Mouse (Mus musculus) intestine, postnatal 0 days (tissue): ENCODE measurements around the gene Racgap1. TPM values are rescaled to one million over a fixed set of nuclear protein-coding genes. Genes with fewer than 3 reads are reported as not detected.

Experiments
- ATAC-seq: fragments of 200-750 bp; cut with Nextera tagmentation; 2 replicates; pipeline ENCODE4 v1.8.0; 2017; ENCODE audit warnings: mild to moderate bottlenecking, moderate TSS enrichment, moderate library complexity
- H3K27ac ChIP-seq: fragments of 300-500 bp; sonication (generic); 2 replicates; pipeline ENCODE4 v1.5.1; 2014; ENCODE audit warnings: mild to moderate bottlenecking, low read depth, low read length, moderate library complexity
- H3K27me3 ChIP-seq: fragments of 300-500 bp; sonication (generic); replicated peaks from 2 replicates; pipeline ENCODE4 v1.6.1; 2014; ENCODE audit warnings: low read length, mixed read lengths; ENCODE audit not compliant: control insufficient read depth, insufficient read depth
- H3K36me3 ChIP-seq: fragments of 300-500 bp; sonication (generic); 2 replicates; pipeline ENCODE4 v1.6.1; 2014; ENCODE audit warnings: mild to moderate bottlenecking, moderate library complexity; ENCODE audit not compliant: control insufficient read depth, insufficient read depth
- H3K4me1 ChIP-seq: fragments of 300-500 bp; sonication (generic); replicated peaks from 2 replicates; pipeline ENCODE4 v1.6.1; 2014; ENCODE audit warnings: antibody characterized with exemption, low read length, mixed read lengths; ENCODE audit not compliant: control insufficient read depth, insufficient read depth
- H3K4me2 ChIP-seq: fragments of 300-500 bp; sonication (generic); replicated peaks from 2 replicates; pipeline ENCODE4 v1.6.1; 2014; ENCODE audit warnings: low read depth, mild to moderate bottlenecking, moderate library complexity
- H3K4me3 ChIP-seq: fragments of 300-500 bp; sonication (generic); 2 replicates; pipeline ENCODE4 v1.5.1; 2014; ENCODE audit warnings: low read depth, low read length
- H3K9ac ChIP-seq: fragments of 300-500 bp; sonication (generic); 2 replicates; pipeline ENCODE4 v1.6.1; 2014; ENCODE audit warnings: mild to moderate bottlenecking, low read depth, low read length
- H3K9me3 ChIP-seq: fragments of 300-500 bp; sonication (generic); 2 replicates; pipeline ENCODE4 v1.6.1; 2016; ENCODE audit warnings: mixed run types; ENCODE audit not compliant: control insufficient read depth
- CTCF ChIP-seq: sonication (generic); IDR thresholded peaks from 2 replicates; pipeline ENCODE4 v1.5.1; 2016; ENCODE audit warnings: low read depth, mild to moderate bottlenecking, control low read depth, antibody characterized with exemption, moderate library complexity
- WGBS: fragments of 180-500 bp; shearing (Covaris S2); extraction: QIAGEN DNeasy Blood & Tissue Kit; methylation state at CpG from one replicate; pipeline ENCODE4 v1.1.7; 2014; 5-methylcytosine and 5-hydroxymethylcytosine counted together
- polyA plus RNA-seq: library from polyadenylated mRNA; unstranded; fragments of >200 nt; fragmentation: Nextera tagmentation; extraction: Ambion mirVana; gene quantifications from 2 replicates; pipeline ENCODE4 v1.2.1, GENCODE M21; 2015

The Racgap1 gene
- polyA plus RNA-seq, 1 experiment from 2014 or later, result 25.7 TPM

DNA sequence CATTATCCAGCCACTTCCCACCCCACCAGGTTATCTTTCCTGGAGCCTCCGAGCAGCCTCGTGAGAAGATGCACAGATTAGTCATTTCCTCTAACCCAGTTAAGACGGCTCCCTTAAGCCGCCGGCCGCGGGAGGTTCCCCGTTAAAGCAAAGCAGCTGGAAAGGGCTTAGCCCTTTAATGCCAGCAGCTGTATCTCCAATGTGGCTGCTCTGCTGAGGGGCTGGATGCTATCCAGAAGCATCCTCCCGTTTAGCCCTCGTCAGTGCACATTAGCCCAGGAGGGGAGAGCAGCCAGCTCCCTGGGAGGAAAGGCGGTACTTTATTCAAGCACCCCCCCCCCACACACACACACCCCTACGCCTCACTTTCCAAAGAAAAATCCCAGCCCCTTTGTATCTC lies 36.7 kb downstream of the Racgap1 start:
- H3K4me1 ChIP-seq, result no peaks in the 10 kb centered on the region
- 12% methylated on average over 12 of the region's 12 CpGs for WGBS
- no peak overlapping the region for H3K27ac ChIP-seq
- ATAC-seq, result no peak
- no peak overlapping the region; the same call in 1 of the 2 replicates for H3K4me2 ChIP-seq
- H3K9me3 ChIP-seq, result no peaks in the 10 kb centered on the region
- TF ChIP-seq CTCF, result no peak
- H3K27me3 ChIP-seq, result peaks cover 14% of the 10 kb centered on the region
- no peak overlapping the region for H3K9ac ChIP-seq
- H3K36me3 ChIP-seq, result no peaks in the 10 kb centered on the region
- no peak overlapping the region for H3K4me3 ChIP-seq

DNA sequence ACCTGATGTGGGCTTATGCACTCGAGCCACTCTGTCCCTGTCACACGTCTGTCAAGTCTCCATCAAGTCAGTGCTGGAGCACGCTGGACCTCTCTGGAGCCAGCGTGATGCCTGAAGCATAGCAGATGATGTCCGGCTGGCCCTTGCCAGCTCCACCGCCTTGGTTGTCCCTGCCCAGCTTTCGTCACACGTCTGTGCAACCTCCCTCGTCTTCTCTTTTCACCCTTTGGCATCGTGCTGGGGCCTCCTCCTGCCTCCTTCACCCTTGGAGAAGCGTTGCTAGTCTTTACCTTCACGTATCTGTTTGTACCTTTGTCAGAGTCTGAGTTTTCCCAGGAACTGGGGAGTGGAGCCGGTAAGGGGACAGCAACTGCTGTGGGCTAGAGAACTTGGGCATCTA lies 37.2 kb downstream of the Racgap1 start:
- Histone ChIP-seq H3K36me3 (no peaks in the 10 kb centered on the region), H3K9ac (no peak overlapping the region), H3K4me1 (no peaks in the 10 kb centered on the region), H3K4me2 (no peak overlapping the region), H3K4me3 (no peak overlapping the region), H3K27ac (no peak overlapping the region), H3K9me3 (no peaks in the 10 kb centered on the region), H3K27me3 (peaks cover 14% of the 10 kb centered on the region)
- WGBS, result 80% methylated on average over 13 of the region's 13 CpGs
- ATAC-seq, result no peak
- TF ChIP-seq CTCF, result no peak

DNA sequence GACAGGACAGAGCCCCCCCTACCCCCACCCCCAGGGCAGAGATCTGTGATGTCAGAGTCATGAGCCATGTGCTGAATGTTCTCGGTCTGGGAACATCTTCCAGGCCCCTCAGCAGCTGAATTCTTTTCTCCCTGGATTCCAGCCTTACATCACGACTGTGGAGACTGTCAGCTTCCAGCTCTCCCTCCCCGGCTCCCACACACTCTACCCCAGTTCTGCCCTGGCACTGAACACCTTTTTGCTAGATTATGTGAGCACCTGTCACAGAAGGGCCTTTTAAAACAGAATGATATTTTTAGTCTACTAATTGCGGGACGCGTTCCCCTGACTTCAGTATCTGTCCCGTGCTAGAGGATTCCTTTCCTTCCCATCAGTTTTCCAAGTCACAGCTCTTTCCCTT lies 39.9 kb downstream of the Racgap1 start:
- no peaks in the 10 kb centered on the region for H3K9me3 ChIP-seq
- H3K9ac ChIP-seq, result no peak overlapping the region
- no peak for ATAC-seq
- TF ChIP-seq CTCF, result no peak
- peaks cover 14% of the 10 kb centered on the region for H3K27me3 ChIP-seq
- H3K36me3 ChIP-seq, result no peaks in the 10 kb centered on the region
- no peaks in the 10 kb centered on the region; the same call in 1 of the 2 replicates for H3K4me1 ChIP-seq
- no peak overlapping the region for H3K27ac ChIP-seq
- no peak overlapping the region for H3K4me3 ChIP-seq
- no peak overlapping the region for H3K4me2 ChIP-seq
- 55% methylated on average over 7 of the region's 7 CpGs for WGBS

DNA sequence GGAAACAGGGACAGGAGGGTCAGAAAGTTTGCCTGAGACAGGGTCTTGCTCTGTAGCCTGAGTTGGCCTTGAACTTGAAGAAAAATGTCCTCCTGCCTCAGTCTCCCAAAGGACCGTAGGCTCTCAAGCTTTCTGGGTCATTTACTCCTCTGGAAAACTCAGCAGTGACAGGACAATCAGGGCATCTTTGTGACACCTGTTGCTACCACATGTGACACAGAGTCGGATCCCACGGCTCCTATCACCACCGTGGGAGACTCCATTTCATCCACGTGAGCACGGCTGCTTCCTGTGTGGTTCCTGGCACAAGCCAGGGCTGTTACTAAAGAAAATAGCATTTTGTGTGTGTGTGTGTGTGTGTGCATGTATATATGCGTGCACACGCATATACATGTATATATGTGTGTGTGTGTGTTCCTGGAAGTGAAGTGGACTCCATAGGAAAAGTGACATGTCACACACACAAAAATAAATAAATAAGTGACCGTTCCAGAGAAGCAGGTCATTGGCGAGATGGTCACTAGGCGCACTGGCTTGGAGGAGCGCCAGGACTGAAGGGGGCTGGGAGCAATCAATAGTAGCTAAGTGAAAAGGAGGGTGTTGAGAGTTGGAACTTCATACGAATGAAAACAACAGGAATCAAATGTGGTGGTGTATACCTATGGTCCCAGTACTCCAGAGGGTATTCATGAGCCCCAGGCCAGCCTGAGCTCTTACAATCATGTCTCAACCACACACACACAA lies 42.9 kb downstream of the Racgap1 start:
- WGBS, result 83% methylated on average over 13 of the region's 13 CpGs
- no peaks in the 10 kb centered on the region; the same call in 1 of the 2 replicates for H3K4me1 ChIP-seq
- H3K36me3 ChIP-seq, result no peaks in the 10 kb centered on the region
- no peak overlapping the region for H3K4me2 ChIP-seq
- H3K9ac ChIP-seq, result no peak overlapping the region
- H3K9me3 ChIP-seq, result no peaks in the 10 kb centered on the region
- H3K27me3 ChIP-seq, result 0 out of 2 replicates have a peak, but pooled peaks cover 6% of the 10 kb centered on the region
- no peak overlapping the region for H3K4me3 ChIP-seq
- no peak for TF ChIP-seq CTCF
- no peak for ATAC-seq
- H3K27ac ChIP-seq, result no peak overlapping the region

DNA sequence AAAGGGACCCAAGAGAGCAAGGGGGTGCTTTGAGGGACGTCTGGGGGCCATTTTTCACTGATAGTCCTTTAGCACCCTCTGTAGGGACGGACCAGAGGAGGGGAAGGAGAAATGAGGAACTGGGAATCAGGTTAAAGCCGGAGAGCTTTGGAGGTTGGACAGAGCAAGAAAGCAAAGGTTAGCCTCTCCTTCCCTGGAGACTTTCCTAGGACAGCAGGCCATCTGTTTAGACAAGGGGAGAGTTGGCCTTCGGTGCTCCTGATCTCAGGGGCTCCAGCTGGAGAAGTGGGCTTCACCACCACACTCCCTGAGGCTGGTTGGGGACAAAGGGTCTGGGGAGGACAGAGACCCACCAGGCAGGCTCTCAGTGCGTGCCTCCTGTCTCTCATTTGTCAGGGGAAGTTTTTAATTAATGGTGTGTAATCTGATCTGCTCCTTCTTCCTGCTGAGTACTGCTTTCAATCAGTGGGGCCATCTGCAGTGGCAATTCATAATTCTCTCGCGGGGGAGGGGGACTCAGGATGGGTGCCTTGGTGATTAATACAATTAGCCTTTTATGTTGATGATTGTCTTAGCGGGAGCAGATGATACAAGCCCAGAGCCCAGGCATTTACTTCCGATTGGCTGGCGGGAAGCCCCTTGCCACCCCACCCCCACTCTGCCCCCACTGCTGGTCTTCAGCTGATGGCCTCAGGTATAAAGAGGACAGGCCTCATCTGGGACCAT lies 43.9 kb downstream of the Racgap1 start:
- Histone ChIP-seq H3K9ac (no peak overlapping the region), H3K27me3 (0 out of 2 replicates have a peak, but pooled peaks cover 4% of the 10 kb centered on the region), H3K9me3 (no peaks in the 10 kb centered on the region), H3K4me1 (no peaks in the 10 kb centered on the region; the same call in 1 of the 2 replicates), H3K4me2 (no peak overlapping the region), H3K4me3 (no peak overlapping the region), H3K27ac (no peak overlapping the region), H3K36me3 (no peaks in the 10 kb centered on the region)
- whole genome bisulfite sequencing, result 36% methylated on average over 10 of the region's 10 CpGs
- no peak for ATAC-seq
- no peak for TF ChIP-seq CTCF

DNA sequence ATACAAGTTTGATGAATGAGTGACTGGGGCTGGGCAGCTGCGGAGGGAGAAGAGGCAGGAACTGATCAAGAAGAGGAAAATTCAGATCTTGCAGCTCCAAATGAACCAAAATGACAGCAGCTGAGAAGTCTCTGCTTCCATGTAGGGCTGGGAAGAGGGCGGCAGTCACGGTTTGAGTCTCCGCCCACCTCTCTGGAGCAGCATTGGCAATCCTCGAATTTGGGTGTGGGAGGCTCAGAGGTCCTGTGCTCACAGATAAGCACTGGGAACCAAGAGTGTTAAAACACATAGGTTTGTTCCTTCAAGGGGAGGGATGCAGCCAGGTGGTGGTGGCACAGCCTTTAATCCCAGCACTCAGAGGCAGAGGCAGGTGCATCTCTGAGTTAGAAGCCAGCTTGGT lies 44.9 kb downstream of the Racgap1 start:
- Histone ChIP-seq H3K36me3 (no peaks in the 10 kb centered on the region), H3K27ac (no peak overlapping the region), H3K9ac (no peak overlapping the region), H3K4me3 (no peak overlapping the region), H3K4me2 (no peak overlapping the region), H3K4me1 (no peaks in the 10 kb centered on the region; the same call in 1 of the 2 replicates), H3K27me3 (peaks cover 6% of the 10 kb centered on the region; the same call in 1 of the 2 replicates), H3K9me3 (no peaks in the 10 kb centered on the region)
- 29% methylated on average over 5 of the region's 5 CpGs for WGBS
- TF ChIP-seq CTCF, result no peak
- no peak for ATAC-seq
